Mouse (Mus musculus) gastrocnemius, adult 8-10 months (tissue): Measurements from ENCODE around the gene Hjurp. TPM values are rescaled to one million over a fixed set of nuclear protein-coding genes. Genes with fewer than 3 reads are reported as not detected.
A peak's percentile ranks its signal among the peaks of the same experiment; 100 is the strongest.

ENCODE experiments used
- DNase-seq, 2 experiments: peaks; one replicate each; pipeline ENCODE4 v3.0.0; 2022; ENCODE audit warnings: low spot score in 2 of 2
- total RNA-seq, 4 experiments: library from RNA; stranded (reverse); gene quantifications; 2 replicates each; pipeline ENCODE4 v1.2.4; 2022

The Hjurp gene
- total RNA-seq, 4 experiments from 2014 or later = 4.4 to 6.3 (median 4.7) TPM

DNA sequence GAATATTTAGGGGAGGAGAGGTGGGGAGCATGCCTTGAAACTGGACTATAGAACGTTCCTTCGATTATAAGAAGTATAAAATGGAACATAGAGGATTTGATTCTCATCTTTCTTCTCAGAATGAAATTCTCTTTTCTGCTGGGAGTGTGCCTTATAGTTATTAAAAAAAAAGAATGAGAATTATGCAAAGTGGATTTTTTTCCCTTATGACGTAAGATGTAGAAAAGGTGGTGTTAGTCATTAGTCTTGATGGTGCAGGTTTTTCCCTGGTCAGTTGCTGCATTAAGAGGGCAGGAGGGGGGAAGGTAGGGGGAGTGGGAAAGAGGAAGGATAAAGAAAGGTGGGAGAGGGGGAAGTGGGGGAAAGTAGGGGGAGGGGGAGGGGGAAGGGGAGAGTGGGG, 4.9 kb upstream of the Hjurp start:
- DNase-seq = no peak

DNA sequence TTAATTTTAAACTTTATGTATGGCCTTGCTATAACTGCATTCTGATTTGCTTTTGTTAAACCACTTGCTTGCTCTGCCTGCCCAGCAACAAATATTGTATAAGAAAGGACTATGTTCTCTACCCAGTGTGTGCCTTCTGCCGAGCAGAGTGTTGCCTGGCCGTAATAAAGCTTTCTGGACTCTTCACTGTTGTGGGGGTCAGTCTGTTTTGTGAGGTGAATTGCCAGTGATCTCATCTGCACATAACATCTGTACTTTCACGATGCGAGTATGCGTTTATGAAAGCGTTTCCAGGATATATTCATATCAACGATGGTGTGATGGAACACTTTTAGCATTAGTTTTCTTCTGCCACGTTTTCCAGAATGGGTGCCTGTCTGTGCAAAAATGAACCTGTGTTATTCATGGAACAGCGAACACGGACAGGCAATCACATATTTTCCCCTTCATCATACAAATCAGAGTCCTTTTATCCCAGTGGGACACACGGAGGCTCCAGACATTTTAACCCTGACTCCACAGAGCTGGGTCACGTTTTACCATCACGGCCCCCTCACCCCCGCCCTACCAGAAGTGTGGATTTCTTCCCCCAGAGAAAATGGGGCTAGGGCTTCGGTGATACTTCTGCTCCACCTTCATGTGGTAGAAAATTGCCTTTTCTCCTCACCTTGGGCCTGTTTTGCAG, 2.7 kb upstream of the Hjurp start:
- no peak for DNase-seq

DNA sequence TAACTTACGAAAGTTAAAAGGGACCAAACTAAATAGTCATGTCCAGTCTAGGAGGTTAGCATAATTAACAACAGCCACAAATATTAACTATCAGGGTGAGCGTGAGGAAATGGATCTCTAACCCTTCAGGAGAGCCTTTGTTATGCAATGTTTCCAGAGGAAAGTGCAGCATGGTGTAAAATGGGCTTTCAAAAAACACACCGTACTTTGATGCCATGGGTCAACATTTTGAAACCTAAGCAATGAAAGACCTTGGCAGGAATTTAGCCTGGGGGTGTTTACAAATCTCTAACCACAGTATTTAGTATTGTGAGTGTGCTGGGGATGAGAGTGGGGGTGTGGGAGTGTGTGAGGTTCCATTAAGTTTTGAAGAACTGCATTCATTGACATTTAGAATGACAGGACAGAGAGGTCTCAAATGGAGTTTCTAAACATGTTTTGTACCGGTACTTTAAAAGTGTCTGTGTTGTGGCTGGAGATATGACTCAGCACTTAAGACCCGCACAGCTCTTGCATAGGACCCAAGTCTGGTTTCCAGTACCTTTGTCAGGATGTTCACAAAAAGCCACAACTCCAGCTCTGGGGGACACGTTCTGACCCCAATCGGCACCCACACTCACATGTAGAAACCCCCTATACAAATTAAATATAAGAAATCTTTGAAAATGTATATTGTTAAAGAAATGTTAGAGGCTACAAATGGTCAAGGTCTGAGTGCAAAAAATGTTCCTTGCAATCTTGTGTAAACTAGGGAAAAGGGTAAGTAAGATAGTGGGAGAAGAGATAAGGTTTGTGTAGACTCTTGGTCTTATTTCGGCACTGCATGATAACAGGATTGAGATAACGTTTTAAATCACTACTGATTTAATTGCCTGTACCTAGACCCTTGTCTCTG, 1.9 kb upstream of the Hjurp start:
- no peak for DNase-seq

DNA sequence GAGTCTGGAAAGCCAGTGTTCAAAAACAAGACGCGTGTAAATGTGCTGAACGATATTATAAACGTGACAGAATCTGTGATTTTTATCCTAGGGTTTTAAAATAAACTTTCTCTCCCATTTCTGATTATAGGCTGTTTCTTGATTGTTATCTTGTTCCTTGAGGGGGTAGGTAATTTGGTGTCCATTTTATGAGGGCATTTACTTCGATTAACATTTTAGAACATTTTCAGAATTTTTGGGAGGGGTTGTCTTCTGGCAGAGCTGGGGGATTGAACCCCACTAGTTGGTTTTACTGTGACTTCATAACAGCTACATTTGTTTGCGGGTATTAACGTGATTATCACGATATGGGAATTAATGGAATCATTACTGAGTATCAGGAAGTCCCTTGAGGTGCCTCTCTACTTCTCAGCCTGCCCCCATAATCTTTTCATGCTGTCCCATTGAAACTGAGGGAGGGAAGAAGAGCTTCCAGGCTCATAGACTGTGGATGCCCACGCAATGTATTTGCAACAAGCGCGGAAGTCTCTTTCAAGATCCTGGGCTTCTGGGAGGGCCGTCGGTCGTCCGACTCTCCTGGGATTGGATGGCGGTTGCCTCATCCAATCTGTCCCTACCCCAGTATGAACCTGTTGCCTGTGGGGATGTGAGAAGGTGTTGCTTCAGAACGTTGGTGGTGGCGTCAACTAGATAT, 532 bp upstream of the Hjurp start:
- no peak for DNase-seq

DNA sequence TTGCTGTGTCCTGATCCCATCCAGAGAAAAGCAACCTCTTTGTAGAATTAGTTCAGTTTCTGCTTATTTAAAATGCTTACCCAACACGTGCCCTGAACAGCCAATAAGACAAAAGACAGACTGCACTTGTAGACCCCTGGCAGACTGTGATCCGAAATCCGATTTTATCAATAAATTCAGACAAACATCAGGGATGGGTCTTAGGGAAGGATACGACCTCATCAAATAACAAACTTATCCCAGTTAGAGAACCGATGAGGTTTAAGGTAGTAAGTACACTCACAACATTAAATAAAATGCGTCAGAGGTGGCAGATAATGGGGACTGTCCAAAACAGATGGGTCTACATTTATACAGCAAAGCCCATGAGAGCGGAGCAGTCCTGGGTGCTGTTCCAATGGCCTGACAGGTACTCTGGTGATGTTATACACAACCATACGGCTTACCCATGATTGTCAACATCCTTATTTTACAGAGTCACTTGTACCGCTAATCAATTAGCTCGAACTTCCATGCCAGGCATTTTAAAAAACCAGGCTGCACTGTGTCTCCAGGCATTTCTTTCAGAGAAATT, 822 bp downstream of the Hjurp start:
- no peak for DNase-seq

DNA sequence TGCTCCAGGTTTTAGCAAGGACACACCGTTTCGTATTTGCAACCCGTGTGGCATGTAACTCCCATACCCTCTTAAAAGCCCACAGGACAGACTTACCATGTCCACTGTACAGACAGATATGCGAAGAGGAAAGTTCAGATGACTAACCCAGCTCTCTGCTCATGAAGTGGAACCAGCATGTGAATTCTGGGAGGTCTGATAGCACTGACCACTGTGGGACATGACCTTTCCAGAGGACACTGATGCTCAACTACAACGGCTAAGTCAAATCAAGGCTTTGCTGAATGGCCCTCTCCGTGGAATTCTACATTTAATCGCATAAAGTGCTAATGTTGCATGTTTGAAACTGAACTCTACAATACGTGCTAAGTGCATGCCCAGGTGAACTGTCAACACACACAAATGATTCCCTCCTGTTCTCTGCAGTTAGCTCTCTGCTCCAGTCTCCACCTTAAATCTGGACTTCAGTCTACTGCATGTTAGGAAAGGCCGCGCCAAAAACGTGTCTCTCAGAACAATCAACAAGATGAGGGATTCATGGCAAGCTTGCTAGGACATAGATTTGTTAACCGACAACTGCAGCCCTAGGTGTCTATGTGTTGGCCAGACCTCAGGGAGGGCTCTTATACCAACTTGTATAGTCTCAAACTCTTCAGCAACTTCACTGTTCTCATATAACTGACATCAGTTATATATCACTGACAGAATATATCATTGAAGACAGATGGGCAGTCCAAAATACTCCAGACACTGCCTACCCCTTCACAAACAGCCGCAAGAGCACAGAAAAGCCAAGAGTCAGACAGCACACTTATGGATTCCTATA, 1.5 kb downstream of the Hjurp start:
- peak in 1 of 2 experiments; percentile 7 for DNase-seq

DNA sequence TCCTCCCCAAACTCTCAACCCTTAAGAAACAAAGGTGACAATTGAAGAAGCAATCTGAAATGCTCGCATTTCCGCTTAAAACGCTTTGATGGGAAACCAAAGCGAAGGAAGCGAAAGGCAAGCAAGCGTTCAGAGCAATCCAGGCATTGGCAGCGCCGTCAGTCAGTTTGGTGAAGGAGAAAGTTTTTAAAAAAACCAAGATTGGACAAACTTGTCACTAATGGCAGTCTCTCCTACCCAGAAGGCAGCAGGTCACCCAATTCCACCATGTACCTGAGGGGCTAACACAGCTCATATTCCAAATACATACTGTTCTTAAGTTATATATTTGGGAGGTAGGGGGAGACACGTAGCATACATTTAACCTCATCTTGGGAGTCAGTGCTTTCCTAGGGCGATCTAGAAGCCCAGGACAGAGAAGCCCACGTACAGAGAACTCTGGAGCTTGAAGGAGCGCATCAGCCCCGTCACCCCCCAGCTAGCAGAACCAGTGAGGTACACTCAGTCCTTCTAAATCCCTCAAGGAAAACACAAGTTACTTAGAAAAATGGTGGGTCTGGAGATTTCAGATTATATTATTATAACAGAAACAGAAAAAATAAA, 2.3 kb downstream of the Hjurp start:
- no peak for DNase-seq

DNA sequence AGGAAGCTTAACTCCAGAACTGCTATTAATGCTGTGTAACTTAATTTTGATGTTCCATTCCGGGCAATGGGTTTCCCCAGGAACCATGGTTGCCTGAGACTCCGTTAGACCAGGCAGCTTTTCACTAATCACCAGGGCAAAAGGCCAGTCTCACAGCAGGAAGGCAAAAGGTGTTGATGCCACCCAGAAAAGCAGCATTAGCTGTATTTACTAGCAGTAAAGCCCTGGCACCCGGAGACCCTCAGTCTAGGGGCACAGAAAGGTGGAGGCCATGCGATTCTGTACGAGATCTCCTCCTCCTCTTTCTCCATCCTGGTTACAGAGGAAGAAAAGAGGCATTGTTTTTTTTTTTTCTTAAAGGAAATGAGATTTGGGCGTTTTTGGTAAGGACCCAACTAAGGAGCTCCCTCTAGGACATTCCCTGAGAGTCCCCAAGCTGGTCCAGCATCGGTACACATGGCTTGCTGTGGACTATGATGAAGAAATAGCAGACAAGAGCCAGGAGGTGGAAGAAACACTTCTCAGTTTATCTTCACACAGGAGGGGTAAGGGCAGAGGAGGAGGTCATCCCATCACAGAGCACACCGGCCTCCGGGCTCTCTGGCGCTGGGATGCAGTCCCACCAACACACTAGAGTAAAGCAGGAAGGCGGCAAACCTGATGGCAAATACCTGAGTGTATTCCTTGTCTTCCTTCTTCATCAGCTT, 2.9 kb downstream of the Hjurp start:
- DNase-seq = peak in 1 of 2 experiments; percentile 6

DNA sequence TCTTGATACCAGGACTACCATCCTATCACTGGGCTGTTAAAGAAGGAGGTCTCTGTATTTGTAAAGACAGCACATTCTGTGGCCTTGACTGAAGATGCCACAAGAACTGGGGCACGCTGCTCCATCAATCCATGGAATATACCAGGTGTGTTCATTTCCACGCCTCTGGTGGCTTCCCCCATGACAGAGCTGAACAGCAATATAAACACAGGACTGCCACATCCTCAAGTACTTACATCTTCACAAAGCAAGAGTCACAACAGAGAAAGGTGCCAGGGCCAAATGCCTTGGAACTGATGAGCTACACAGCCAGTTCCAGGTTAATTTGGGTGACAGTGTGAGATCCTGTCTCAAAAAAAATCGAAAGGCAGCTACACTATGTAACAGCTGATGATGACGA, 3.6 kb downstream of the Hjurp start:
- DNase-seq = peak in 1 of 2 experiments; percentile 9

DNA sequence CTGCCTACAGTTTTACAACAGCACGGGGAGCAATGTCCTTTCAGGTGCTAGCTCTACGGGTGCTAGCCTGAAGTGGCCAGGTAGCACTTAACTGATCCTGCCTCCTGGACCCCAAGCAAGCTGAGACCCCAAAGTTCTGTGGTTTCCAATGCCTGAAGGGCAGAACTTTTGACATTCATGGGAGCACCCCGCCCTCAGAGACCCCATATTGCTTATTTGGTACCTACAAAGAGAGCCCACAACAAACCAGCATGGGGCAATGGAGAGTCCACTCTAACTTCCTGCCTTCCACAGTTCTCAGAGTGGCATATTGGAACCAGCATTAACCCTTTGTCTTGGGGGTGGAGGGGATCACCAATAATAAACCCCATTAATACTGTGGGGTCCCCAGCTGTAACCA, 4.1 kb downstream of the Hjurp start:
- DNase-seq = peak; percentile 10 to 16

DNA sequence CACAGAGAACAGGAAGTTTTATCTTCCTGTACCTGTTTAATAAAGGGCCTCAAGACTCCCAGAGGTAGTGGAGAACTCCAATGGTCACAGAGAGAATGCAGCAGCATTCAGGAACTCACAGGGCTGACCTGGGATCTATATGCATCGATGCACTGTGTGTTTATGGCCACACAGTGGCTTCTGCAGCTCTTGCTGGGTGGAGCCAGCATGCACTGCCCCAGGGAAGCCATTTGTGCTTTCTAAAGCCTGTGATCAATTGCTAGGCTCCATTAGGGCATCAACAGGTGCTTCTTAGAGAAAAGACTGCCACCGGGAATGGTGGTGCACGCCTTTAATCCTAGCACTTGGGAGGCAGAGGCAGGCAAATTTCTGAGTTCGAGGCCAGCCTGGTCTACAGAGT, 4.6 kb downstream of the Hjurp start:
- DNase-seq = no peak

DNA sequence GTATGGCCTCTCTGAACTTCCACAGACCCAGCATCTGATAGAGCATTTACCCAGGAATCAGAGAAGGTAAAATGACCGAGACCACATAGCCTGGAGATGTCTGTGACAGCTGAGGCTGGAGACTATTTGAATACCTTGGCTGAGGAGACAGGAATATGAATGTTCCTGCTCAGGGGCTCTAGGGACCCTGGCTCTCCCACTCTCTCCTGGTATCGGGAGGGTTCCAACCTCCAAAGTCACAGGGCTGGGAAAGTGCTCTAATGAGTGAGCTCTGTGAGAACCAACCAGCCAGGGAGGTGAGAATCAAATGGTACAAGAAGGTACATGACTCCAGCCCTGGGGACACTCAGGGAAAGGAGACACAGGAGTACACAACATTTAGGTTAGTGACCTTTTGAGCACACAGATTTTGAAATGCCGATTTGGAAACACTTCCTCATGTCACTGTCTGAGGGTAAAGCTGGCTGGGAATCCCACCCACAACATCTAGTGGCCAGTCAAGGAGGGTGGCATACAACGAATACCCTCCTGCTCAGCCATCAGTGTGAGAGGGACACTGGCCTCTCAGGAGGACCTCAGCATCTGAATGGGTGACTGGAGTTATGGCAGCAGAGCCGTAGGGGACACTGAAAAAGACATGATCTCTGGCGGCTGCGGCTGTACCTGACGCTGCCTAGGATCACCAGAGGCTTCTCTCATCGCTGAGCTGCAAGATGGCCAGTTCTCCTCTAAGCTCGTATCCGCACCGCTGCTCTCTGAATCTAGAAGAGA, 7.7 kb downstream of the Hjurp start:
- peak; percentile 3 to 10 for DNase-seq

DNA sequence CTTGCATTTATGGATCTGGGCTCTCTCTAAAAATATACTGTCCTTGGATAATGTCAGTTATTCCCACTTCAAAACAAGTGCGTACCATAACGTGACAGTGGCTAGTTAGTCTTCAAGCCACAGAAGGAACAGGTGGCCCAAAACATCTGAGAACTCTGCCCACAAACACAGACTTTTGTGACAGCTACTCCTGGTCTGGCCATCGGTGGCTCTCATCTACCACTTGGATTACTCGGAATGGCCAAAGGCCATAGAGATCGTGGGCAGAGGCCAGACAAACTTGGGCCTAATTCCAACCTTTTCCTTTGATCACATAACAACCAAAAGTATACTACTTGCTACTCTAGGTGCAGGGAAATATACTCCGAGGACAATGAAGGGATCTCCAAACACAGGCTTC, 9.4 kb downstream of the Hjurp start:
- peak in 1 of 2 experiments; percentile 4 for DNase-seq

DNA sequence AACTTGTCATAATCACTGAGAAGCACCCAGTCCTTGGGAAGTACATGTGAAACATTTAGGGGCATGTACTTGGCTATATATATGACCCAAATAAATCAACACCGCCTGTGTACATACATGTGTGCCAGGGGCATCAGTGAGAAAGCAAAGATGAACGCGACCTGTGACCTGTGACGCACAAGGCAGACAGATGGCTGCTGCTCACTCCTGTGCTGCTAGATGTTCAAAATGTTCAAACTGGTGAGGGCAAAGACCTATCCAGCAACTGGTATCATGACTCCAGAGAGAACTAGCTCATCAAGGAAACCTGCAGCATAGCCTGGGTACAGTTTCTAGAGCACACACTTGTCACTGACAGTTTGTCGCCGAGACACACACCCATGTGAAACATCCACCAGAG, 9.9 kb downstream of the Hjurp start:
- peak in 1 of 2 experiments; percentile 9 for DNase-seq

DNA sequence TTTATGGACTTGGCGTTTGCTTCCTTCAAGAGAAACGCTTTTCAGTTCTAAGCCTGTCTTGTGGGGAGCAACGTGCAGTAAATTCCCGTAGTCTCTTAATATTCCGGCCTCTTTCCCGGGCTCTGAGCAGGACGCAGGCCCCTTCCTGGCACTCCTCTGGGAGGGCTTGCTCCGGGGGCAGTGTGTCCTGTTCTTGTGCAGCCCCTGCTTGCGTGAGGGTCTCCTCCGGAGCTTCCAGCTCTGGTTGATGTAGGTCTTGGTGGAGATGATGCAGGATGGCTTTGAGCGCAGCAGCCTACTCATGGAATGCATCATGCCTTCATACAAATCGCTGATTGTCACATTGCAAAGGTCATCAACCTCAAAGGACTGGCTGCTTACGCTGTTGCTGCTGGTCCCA, 11.3 kb downstream of the Hjurp start:
- peak in 1 of 2 experiments; percentile 15 for DNase-seq

DNA sequence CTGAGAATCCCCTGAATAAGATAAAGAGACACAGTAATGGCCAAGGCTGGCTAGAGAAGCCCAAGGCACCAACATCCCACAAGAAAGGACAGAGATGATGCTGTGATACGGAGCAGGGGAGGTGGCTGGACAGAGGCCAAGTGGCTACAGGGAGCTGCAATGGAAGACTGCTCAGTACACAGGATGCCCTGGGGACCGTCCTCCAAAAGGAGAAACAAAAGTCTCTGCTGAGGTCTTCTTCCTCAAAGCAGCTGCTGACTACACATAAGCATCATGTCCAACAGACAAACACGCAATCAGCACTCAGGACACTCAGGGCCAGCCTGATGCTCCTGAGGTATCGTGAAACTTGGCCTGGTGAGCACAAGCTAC, 12.6 kb downstream of the Hjurp start:
- no peak for DNase-seq

DNA sequence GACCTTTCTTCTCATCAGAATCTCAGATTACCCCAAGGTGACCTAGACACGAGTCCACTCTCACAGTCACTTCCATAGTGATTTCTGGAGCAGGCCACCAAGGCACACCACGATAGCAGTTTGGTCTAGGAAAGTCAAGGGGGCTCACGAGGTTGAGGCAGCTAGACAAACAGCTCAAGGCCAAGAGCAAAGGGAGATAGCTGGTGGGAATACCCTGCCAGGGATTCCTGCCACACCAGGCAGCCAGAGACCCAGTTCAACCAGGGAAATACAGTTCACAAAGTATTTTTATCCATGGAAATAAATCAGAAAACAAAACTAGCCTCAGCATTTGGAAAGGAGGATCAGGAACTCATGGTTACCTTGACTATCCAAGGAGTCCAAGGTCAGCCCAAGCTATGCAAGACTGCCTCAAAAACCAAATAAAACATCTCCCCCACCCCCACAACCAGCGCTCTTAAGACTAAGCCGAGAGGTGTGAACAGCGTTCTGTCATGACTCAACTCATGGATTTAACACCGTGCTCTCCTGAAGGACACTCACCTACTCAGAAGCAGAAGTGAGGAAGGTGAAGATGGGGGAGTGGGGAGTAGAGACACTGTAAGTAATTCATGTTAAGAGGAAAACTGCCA, 13.1 kb downstream of the Hjurp start:
- DNase-seq = no peak

DNA sequence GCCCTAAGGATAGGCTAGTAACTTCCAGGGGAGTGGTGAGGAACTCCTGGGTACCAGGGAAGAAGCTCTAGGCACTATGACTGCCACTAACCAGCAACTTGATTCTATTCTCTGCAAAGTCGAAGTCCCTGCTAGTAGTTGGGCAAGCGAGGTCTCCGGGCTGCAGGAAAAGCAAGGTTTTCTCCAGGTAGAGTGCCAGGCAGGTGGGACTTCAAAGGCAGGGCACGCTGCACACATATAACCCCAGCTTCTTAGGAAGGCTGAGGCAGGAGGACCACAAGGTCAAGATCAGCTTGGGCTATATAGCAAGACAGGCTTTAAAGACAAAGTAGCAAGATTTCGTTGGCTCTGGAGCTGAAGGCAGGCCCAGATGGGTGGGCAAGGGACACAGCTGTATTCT, 13.7 kb downstream of the Hjurp start:
- no peak for DNase-seq

DNA sequence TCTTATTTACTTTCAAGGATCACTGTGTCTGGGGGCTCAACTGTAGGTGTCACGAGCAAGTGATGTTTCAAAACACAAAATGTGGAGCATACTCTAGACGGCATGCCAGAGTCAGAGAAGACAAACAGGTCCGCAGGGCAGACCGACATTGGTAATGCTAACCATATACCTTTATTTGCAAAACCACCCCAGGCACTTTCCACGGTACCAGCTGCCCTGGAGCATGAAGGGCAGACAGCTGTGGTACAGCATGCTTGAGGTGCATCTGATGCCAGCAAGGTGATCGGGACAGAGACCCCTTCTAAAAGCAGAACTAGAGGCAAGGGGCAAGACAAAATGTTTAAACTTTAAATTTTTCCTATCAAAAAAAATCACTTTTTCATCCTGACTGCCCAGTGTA, 14.5 kb downstream of the Hjurp start:
- DNase-seq = no peak
